Mouse (Mus musculus) thymus, adult 18-20 months (tissue): Measurements from ENCODE around the gene Hadha.

Experiments used
- DNase-seq, 2 experiments: peaks; one replicate each; pipeline ENCODE4 v3.0.0; 2022; ENCODE audit warnings: mixed read lengths in 2 of 2

The Hadha gene

DNA sequence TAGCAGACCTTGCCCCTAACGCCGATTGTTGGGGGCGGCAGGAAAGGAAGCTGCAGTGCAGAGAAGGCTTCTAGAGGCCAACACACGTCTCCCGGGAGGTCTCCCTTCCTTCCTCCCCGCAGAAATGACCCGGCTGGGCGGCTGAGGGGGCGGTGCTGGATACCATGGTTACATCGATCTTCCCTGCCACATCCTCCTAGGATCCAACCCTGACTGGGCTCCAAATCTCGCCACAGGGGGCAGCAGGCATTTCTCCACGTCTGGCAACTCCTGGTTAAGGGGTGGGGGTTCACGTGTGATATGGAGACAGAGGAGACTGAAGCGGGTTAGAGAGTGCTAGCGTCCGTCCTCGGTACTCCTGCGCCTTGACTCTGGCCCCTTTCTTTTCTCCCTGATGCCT is 43.8 kb downstream of the Hadha start:
- no peak for DNase-seq

DNA sequence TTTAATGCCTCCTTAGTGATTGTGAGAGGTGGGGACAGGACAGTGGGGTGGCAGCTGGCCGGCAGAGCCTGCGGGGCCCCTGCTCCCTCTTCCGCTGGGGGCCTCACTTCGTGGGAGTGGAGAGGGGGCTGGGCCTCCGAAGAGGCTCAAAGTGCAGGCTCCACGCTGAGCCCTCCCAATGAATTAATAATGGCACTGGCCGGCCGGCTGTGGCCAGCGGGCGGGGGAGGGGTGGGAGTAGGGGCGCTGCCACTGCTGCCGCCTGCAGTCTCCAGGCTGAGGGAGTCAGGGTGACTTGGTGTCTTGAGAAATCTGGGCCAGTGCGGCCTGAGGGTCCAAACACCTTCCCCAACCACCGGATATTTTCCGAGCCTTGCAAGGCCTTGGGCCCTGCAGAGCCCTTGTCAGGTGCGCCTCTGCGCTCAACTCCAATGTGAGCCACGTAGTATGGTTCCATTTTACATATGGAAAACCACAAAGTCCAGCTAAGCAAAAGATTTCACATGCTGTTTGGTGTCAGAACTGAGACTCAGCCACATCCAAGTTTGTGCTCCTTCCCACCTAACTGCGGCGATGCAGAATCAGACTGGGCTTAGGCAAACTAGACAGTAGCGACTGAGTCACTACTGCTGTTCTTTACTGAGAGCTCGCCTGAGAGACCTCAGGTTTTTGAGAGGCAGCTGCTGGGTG is 44.4 kb downstream of the Hadha start:
- no peak for DNase-seq

DNA sequence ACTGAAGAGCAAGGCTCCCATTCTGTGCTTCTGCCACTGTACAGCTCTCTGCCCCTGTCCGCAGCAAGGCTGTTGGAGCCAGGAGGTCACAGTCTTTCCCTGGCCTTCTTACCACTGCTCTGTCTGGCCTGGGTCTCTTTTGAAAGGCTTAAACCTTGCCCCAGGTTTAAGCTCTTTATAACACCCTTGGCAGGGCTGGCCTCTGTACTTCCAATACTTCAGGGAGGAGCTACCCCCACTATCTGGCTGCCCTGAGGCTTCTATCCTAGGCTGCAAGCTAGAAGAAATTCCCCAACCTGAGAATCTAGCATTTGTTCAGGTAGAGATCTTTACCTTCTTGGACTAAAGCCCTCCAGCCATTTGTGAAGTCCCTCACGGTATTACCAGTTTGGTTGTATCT is 45.1 kb downstream of the Hadha start:
- no peak for DNase-seq

DNA sequence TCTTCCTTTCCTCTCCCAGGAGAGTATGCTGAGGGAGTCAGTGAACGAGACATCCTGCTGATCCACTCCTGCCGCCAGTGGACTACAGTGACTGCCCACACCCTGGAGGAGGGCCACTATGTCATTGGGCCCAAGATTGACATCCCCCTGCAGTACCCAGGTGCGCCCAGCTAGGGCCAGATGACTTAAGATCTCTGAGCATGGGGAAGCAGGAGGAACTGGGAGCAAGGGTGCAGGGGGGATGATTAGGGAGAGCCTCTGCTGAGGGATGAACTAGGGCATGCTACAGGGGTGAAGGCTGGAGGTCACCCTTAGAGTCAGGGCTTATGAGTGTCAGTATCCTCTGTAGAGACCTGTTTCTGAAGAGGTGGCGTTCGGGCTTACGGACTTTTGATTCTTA is 46.7 kb downstream of the Hadha start:
- DNase-seq = no peak

DNA sequence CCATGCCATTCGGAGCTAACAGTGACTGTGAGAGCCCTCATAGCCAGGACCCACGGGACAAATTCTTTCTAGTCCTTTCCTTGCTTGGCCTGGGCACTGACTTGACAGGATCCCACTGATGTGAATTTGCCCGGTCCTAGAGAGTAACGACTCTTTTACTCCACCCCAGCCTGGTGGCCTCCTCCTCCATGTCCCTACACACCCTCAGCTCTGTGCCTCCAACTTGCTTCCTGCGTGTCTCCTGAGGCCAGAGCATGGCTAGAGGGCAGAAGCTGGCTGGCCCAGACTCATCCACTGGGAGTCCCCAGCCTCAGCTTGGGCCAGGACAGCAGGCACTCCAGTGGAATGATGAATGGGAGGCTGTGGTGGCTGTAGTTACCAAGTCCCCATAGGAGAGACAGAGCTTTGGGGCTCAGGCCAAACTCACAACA is 47.3 kb downstream of the Hadha start:
- no peak for DNase-seq

DNA sequence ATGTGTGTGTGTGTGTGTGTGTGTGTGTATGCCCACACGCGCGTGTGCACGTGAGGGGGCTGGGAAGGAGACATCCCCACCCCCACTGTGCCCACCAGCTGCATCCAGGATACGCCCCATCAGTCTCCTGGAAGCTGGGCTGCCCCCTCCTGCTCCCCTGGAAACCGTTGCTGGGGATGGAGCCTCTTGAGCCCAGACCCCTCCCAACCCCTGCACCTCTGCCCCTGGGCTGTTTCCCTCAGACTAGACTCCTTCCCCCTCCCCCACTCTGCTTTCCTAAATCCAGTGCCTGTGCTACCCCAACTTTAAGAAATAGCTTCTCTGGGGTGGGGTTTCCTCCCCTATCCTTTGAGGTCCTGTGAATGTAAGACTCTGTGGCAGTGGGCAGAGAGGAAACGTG is 47.8 kb downstream of the Hadha start:
- DNase-seq = no peak

DNA sequence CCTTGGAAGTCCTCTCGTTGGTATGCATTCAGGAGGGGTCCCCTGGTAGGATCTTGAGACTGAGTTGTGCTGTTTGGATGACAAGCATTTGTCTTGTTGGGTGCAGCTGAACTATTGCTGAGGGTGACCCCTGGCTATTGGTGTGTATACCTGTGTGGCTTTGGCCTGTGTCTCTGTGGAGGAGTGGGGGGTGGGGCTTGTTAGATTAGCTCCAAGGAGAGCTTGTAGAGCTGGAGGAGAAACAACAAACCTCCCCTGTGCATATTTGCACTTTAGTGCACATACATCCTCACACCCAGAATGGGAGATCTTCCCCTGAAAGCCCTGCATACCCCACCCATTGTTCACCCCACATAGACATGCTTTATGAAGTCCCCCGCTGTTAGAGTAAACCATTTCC is 48.2 kb downstream of the Hadha start:
- no peak for DNase-seq

DNA sequence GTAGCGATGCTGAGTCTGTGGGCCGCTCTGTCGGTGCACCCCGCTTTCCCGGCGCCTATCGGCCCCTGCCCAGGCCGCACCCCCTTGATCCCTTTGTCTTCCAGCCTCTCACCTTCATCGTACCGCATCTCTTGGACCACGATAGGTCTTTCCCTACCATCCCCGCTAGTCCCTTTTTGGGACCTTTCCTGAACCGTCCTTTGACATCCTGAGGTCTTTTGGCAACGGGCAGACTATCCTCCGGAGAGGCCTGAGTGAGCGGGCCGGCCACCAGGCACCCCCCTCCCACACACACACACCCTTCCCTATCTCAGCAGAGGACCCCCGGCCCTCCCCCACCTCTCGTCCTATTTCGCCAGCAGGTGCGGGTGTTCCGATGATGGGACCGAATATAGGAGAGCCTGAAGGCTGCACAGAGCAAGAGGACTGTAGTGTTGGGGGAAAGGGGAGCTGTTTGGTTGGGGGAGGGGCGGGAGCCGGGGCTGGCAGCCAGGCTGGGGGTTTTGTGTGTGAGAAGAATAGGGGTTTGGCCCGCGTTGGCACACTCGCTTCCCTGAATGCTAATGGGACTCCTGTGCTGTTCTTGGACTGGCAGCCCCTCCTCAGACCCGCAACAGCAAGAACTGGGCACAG is 49.2 kb downstream of the Hadha start, which contains the start of gene 3110082J24Rik:
Gene 3110082J24Rik, minus strand, starts transcription at position 419 of the 633 bp plus-strand sequence.
- DNase-seq = no peak

DNA sequence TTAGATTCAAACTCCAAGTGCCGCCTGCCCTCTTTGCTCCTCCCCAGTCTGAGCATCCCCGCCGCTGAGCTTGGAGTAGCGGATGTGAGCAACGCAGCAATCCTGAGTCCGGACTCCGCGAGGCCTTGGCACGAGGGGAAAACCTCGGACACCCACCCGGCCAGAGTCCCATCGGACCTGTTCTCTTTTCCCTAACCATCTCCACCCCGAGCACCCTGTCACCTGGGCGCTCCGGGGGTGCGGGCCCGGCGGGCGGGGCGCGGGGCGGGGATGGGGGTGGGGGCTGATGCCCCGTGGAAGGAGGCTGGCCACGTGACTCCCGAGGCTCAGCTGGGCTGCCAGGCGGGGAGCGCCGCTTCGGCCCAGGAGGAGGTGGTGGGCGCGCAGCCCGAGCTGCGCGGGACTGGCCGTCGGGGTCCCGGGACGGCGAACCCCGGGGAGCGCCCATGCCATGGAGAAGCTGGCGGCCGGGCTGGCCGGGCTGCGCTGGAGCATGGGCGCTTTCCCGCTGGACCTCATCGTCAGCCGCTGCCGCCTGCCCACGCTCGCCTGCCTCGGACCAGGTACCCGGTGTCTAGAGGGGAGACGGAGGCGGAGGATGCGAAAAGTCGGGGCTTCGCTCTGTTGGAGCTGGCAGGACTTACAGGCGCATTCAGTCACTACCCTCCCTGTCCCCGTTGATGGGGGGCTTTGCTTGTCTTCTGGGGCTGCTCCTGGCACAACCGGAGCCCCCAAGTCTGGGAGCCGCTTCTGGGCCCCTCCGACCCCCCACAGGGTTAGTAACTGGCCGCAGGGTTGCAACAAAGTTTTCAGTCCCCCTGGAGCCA is 49.9 kb downstream of the Hadha start, which contains the start of gene Garem2:
Gene Garem2, plus strand, starts transcription at position 321 of the 827 bp plus-strand sequence.
- no peak for DNase-seq

DNA sequence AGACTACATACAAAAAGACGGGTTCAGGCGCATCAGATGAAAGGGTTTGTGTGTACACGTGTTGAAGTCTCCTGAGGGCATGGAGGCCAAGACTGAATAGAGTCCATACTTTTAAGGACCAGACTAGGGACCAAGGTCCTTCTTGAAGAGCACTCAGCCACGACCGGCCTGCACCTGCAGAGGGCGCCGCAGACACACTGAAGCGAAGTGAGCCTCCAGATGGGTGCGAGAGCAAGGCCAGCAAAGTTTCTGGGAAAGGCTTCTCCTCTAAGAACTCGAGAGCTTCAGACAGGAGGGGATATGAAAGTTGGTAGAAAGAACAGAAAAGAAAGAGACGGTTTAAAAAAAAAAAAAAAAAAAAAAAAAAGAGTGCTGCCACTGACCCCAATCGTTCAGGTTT is 50.6 kb downstream of the Hadha start:
- no peak for DNase-seq

DNA sequence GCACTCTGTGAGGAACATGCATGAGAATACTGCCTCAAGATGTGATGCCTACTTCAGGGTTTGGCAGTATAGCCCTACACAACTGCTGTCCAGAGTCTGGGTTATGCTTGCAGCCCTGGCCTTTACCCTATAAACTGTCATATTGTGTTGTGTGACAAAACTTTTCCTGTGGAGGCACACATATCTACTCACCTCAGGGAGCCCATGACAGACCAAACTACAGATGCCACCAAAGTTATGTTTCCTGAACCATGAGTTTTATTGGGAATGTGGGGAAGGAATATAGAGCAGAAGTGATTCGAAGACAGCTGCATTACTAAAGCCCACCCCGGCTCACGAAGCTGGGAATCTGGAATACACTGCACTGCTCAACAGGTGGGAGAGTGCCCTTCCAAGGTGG is 51.6 kb downstream of the Hadha start:
- no peak for DNase-seq

DNA sequence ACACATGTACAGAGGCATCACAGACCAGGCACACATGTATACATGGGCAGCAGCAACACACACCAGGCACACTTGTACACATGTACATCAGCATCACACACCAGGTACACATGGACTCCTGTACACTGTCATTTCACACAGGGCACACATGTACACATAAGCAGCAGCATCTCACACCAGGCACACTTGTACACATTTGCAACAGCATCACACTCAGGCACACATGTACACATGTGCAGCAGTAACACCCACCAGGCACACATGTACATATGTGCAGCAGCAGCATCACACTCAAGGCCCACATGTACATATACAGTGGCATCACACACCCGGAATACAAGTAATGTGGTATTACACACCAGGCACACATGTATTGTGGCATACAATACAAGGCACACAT is 56.7 kb downstream of the Hadha start:
- DNase-seq = no peak

DNA sequence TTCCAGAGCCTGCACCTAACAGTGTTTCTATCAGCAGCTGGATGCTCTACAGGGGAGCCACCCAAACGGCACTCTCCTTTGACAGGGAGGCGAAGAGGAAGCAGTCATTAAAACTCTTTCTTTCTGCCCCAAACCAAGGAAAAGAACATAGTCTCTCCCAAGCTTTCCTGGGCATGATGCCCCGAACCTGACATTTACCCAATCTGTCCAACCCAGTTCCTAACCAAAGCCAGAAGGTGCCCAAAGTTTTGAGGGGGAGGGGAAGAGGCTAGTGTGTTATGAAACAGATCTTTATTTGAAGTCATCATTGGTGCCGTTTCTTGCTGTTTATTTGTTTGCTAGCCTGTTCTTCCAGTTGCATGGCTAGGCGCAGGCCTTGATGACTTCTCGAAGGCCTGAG is 59.2 kb downstream of the Hadha start:
- no peak for DNase-seq

DNA sequence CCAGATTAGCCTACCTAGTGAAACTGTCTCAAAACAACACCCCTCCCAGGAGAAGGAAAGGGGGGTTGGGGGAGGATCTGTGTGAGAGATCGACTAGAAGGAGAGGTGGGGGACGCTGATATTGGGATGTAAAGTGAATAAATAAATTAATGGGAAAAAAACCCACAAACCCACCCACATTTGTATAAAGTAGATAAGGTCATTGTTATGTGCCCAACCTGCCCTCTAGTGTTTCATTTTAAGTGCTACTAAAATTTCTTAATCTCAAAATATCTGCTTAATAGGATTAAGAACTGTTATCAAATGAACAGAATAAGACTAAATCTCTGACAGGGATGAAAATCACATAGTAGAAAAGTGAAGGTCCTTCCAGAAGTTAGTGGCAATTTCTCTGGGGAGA is 60.6 kb downstream of the Hadha start:
- DNase-seq = no peak

DNA sequence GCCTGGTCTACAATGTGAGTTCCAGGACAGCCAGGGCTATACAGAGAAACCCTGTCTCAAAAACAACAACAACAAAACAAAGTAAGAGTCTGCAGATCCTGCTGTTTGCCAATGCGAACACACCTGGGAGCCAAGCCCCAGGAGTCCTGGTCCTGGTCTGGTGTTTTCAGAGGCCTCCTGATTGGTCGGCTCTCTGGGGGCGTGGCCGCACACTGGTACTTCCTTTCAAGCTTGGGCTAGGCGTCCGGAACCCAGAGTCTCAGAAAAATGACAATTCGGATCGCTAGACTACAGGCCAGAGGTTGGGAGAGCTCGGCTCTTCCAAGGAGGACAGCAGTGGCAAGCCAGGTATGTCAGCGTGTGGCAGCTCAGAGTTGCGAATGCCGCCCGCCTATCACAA is 62.3 kb downstream of the Hadha start:
- no peak for DNase-seq

DNA sequence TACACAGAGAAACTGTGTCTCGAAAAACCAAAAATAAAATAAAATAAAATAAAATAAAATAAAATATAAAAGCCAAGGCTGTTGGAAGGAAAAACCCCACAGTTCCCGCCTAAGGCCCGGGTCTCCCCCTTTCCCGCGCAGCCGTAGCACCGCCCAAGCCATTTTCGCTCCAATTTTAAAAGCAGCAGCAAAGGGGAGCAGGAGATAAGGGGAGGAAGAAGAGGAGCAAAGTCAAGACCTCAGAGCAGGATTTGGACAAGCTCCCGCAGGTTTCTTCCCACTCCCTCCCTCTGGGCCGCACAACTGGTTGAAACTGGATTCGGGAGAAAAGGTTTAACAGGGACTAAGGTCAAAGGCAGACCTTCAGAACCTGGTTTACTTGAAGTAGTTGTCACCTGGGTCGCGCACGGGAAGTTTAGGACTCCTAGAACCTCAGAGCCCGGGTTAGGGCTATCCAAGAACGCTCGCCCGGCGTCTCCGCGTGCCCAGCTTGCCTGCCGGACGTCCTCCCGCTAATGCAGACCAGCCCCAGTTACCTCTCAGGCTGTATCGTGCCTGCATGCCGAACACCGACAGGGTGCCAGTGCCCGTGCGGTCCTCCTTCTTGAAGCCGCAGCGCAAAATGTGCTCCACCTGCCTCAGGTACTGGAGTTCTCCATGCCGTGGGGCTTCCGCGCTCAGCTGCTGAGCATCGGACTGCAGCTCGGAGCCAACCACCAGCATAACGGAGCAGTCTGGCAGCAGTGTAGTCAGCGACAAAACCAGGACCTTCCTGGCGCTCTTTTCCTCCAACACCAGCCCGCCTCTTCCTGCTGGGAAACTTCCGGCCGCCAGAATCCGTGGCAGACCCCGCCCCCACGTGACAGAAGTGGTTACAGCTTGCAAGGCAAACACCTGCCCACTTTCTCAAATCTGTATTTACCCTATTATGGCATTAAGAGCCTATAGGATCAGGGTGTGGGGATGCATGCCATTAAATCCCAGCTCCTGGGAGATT is 81.8 kb downstream of the Hadha start, which contains the start of gene Tyms:
Gene Tyms, minus strand, starts transcription at position 793 of the 997 bp plus-strand sequence.
- peak; percentile 63 to 74 for DNase-seq

DNA sequence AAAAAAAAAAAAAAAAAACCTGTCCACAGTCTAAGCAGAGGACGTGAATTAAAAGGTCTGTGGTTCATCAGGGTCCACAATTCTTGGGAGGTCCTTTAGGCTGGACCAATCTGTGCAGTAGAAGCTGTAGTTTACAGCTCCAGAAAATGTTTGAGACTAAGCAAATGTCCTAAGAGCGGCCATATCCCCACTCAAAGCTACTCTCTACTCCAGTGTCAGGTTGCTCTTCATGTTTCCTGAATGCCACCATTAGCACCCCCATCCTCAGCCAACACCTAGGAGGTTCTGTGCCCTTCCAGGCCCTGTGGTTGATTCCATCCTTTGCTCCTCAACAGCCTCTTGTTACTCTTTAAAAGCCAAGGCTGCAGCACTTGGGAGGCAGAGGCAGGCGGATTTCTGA is 82.6 kb downstream of the Hadha start:
- DNase-seq = no peak

DNA sequence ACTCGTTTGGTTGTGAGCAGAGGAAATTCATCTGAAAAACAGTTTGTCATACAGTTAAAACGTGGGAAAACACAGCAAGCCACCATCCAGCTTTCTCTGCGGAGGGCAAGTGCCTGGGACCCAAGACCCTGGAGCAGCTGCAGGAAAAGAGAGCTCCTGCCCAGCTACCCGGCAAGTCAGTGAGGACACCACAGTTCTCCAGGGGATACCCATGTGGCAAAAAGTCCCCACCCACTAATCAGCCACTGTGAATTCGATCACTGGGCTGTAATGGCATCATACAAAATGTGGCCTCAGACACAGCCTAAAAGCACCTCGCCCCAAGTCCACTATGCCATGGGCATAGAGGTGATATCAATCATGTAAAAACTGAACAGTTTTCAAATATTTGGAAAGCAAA is 83.3 kb downstream of the Hadha start:
- DNase-seq = no peak
